Comparison of ENCODE assay signal across 25 mouse cellular contexts in genomic region chr9:3330737-3331384, GRCm38 (mm10). TPM values are rescaled to one million over a fixed set of nuclear protein-coding genes. Genes with fewer than 3 reads are reported as not detected.
DNase-seq lines count a peak whose midpoint lies in the region; ATAC-seq and TF ChIP-seq lines count a peak whose summit lies in the region.
"Had no signal": no experiment of that assay in that cellular context is flagged by ENCODE, and none has a peak within 500 bp of the region (broad histone marks: within the 10 kb centered on the region; RNA-seq: fewer than 3 reads in every experiment).

No protein-coding gene starts in this region.

- H3K4me3 ChIP-seq in G1E (ENCODE audit: low read depth, low read length) = peak overlapping the region; percentile 54; the same call in 1 of the 2 replicates
- no peak overlapping the region for H3K4me3 ChIP-seq in bone marrow, adult 2 months (replicated peaks; ENCODE audit: control insufficient read depth, low read depth, low read length)
- peak overlapping the region; percentile 27 for H3K4me3 ChIP-seq in liver, embryonic 16.5 days (ENCODE audit: low read depth, low read length)
- H3K4me3 ChIP-seq: embryonic facial prominence, embryonic 12.5 days; forebrain, embryonic 15.5 days; heart, adult 2 months; hindbrain, embryonic 12.5 days; kidney, embryonic 15.5 days; limb, embryonic 13.5 days; midbrain, embryonic 12.5 days; neural tube, embryonic 15.5 days had no signal

- no peaks in the 10 kb centered on the region for H3K27me3 ChIP-seq in G1E (ENCODE audit: insufficient read depth, low read length)
- no peaks in the 10 kb centered on the region for H3K27me3 ChIP-seq in liver, embryonic 16.5 days (ENCODE audit: control insufficient read depth, insufficient read depth, low read depth, low read length)
- H3K27me3 ChIP-seq: embryonic facial prominence, embryonic 12.5 days; hindbrain, embryonic 12.5 days; kidney, embryonic 15.5 days; limb, embryonic 13.5 days; midbrain, embryonic 12.5 days had no signal

- no peaks in the 10 kb centered on the region for H3K36me3 ChIP-seq in G1E (replicated peaks)
- H3K36me3 ChIP-seq in liver, embryonic 16.5 days (ENCODE audit: control insufficient read depth, insufficient read depth) = no peaks in the 10 kb centered on the region
- H3K36me3 ChIP-seq: embryonic facial prominence, embryonic 12.5 days; forebrain, embryonic 15.5 days; hindbrain, embryonic 12.5 days; kidney, embryonic 15.5 days; limb, embryonic 13.5 days; midbrain, embryonic 12.5 days; neural tube, embryonic 15.5 days had no signal

- H3K4me2 ChIP-seq in liver, embryonic 16.5 days (ENCODE audit: low read depth, low read length) = peak overlapping the region; percentile 55
- H3K4me2 ChIP-seq: embryonic facial prominence, embryonic 12.5 days; forebrain, embryonic 15.5 days; hindbrain, embryonic 12.5 days; kidney, embryonic 15.5 days; limb, embryonic 13.5 days; lung, embryonic 14.5 days; midbrain, embryonic 12.5 days; neural tube, embryonic 15.5 days had no signal

- H3K4me1 ChIP-seq in G1E (ENCODE audit: insufficient read depth, low read depth, low read length) = peaks cover 65% of the 10 kb centered on the region
- H3K4me1 ChIP-seq in bone marrow, adult 2 months (ENCODE audit: control insufficient read depth, insufficient read depth, low read length) = no peaks in the 10 kb centered on the region; the same call in 1 of the 2 replicates
- H3K4me1 ChIP-seq in liver, embryonic 16.5 days (ENCODE audit: control insufficient read depth, low read depth, low read length) = peaks cover 30% of the 10 kb centered on the region
- H3K4me1 ChIP-seq: embryonic facial prominence, embryonic 12.5 days; hindbrain, embryonic 12.5 days; kidney, embryonic 15.5 days; limb, embryonic 13.5 days; midbrain, embryonic 12.5 days had no signal

- no peak for TF ChIP-seq POLR2A in bone marrow, adult 2 months (IDR thresholded peaks at IDR 0.05; ENCODE audit: borderline replicate concordance, control insufficient read depth, low read depth, low read length)

- H3K27ac ChIP-seq in bone marrow, adult 2 months (ENCODE audit: control insufficient read depth, insufficient read depth, low read depth, low read length, poor library complexity) = peak overlapping the region; percentile 52
- peak overlapping the region; percentile 93 for H3K27ac ChIP-seq in liver, embryonic 16.5 days (ENCODE audit: low read length)
- H3K27ac ChIP-seq: embryonic facial prominence, embryonic 12.5 days; forebrain, embryonic 15.5 days; heart, adult 2 months; hindbrain, embryonic 12.5 days; kidney, embryonic 15.5 days; limb, embryonic 13.5 days; midbrain, embryonic 12.5 days; neural tube, embryonic 15.5 days had no signal

- no peak for DNase-seq in G1E (ENCODE audit: low spot score)
- DNase-seq in liver = peak; percentile 41
- DNase-seq in adrenal gland, postnatal 10 days = no peak
- no peak for DNase-seq in thymus, postnatal 0 days (ENCODE audit: low spot score)
- DNase-seq: adrenal gland, postnatal 25 days; B cell, adult 2 months; cerebellum, adult 18-20 months; cerebellum, postnatal 14 days; gastrocnemius, postnatal 25 days; heart, adult 2 months; kidney, adult 11 months; kidney, postnatal 36 days; lung, embryonic 14.5 days; lung, postnatal 4 days; thymus, postnatal 36 days had no signal

- no peaks in the 10 kb centered on the region for H3K9me3 ChIP-seq in G1E (replicated peaks)
- H3K9me3 ChIP-seq in liver, embryonic 16.5 days (replicated peaks; ENCODE audit: control insufficient read depth, low read length) = no peaks in the 10 kb centered on the region
- H3K9me3 ChIP-seq: embryonic facial prominence, embryonic 12.5 days; forebrain, embryonic 15.5 days; hindbrain, embryonic 12.5 days; kidney, embryonic 15.5 days; limb, embryonic 13.5 days; midbrain, embryonic 12.5 days; neural tube, embryonic 15.5 days had no signal

- WGBS in bone marrow, adult 2 months = 59% methylated on average over 3 of the region's 3 CpGs
- 19% methylated on average over 3 of the region's 3 CpGs for WGBS in liver, embryonic 16.5 days (ENCODE audit: insufficient replicate concordance)

- peak overlapping the region; percentile 56 for H3K9ac ChIP-seq in liver, embryonic 16.5 days (ENCODE audit: low read depth, low read length)
- H3K9ac ChIP-seq: embryonic facial prominence, embryonic 12.5 days; forebrain, embryonic 15.5 days; hindbrain, embryonic 12.5 days; kidney, embryonic 15.5 days; limb, embryonic 13.5 days; lung, embryonic 14.5 days; midbrain, embryonic 12.5 days; neural tube, embryonic 15.5 days had no signal

- ATAC-seq in G1E (ENCODE audit: extremely low read depth, insufficient number of reproducible peaks, low FRiP score, poor library complexity, severe bottlenecking) = peak; percentile 38
- ATAC-seq in liver, embryonic 16.5 days (ENCODE audit: low read depth) = peak; percentile 71
- no peak for ATAC-seq in CD4-positive, CD25-positive, alpha-beta regulatory T cell, adult 4 months
- ATAC-seq: forebrain, embryonic 15.5 days had no signal

- TF ChIP-seq CTCF in G1E (IDR thresholded peaks at IDR 0.05; ENCODE audit: low read depth, low read length) = no peak
- no peak for TF ChIP-seq CTCF in bone marrow, adult 2 months (IDR thresholded peaks at IDR 0.05; ENCODE audit: control insufficient read depth, insufficient read depth, low read length)

RNA-seq across cellular contexts. Expression of gene Alkbh8, which starts 4.1 kb away (rescaled TPM):
- total RNA-seq in G1E (2014; fragmentation: Nextera tagmentation) = 87.7 and 89.9 TPM in 2 replicates
- total RNA-seq in G1E (2017) = 34.6 and 45.0 TPM in 2 replicates
- 1.6 and 2.8 TPM in 2 replicates for polyA plus RNA-seq in G1E (2012)
- polyA plus RNA-seq in bone marrow, adult 2 months (2011; ENCODE audit: insufficient read depth, insufficient read length, low replicate concordance, missing spikeins) = 8.2 and 9.5 TPM in 2 replicates
- 14.9 and 16.6 TPM in 2 replicates for polyA plus RNA-seq in liver, embryonic 16.5 days (2015; fragmentation: Nextera tagmentation; extraction: Ambion mirVana)
- 10 to 100 TPM; 17.0 to 25.1 TPM for total RNA-seq in adrenal gland, postnatal 10 days (2021)
- polyA plus RNA-seq in CD4-positive, CD25-positive, alpha-beta regulatory T cell, adult 4 months (2017; shearing (Covaris generic)) = 10 to 100 TPM; 24.1 to 33.1 TPM
- polyA plus RNA-seq in thymus, postnatal 0 days (2015; fragmentation: Nextera tagmentation; extraction: Ambion mirVana) = 17.6 and 25.3 TPM in 2 replicates
